Mouse (Mus musculus): ENCODE results near the gene Nt5dc1.

- no peak for TF ChIP-seq POLR2A (IDR thresholded peaks at IDR 0.05; ENCODE audit: insufficient read depth, low read depth, low read length)
- TF ChIP-seq CTCF (IDR thresholded peaks at IDR 0.05), result peak; percentile 50
These were observed 19.1 kb downstream of the Nt5dc1 start for GRCm38 (mm10) chr10:34399267-34399666.
